Mouse (Mus musculus): ENCODE measurements around the gene Eml2.

DNA sequence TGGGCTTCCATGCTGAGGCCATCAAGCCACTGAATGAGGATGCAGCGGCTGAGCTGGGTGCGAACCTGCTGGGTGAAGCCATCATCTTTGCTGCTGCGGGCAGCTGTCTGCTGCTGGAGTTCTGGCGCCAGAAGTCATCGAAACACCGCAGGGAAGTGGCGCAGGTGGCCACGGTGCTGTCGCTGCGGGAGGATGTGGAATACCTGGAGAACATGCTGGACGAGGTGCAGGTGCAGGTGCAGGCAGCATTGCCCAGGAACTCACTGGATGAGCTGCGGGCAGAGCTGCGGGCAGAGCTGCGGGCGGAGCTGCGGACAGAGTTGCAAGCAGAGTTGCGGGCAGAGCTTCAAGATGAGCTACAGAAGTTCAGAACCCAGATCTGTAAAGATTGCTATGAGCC is 79.2 kb downstream of the Eml2 start:
- no peak for TF ChIP-seq GATA1 (IDR thresholded peaks at IDR 0.05; ENCODE audit: low read length)
- no peak for TF ChIP-seq TAL1 (IDR thresholded peaks at IDR 0.05; ENCODE audit: low read length)
